Mouse (Mus musculus) neutrophil, adult 5-6 weeks (primary cell): Measurements from ENCODE around the gene St3gal6. TPM values are rescaled to one million over a fixed set of nuclear protein-coding genes. Genes with fewer than 3 reads are reported as not detected.
A peak's percentile ranks its signal among the peaks of the same experiment; 100 is the strongest.
"Not testable (repeated sequence)": the region's sequence is repeated elsewhere in the genome, so short reads cannot be mapped to it uniquely, and the experiment has no call there.

Source experiments
- ATAC-seq: fragments of 151-379, 151-347 bp; 2 replicates; pipeline ENCODE4 v1.8.0; 2017; ENCODE audit warnings: mild to moderate bottlenecking, moderate TSS enrichment; ENCODE audit not compliant: insufficient number of reproducible peaks, poor library complexity, low FRiP score, severe bottlenecking; ENCODE audit errors: extremely low read depth
- total RNA-seq: library from RNA; stranded (forward); fragments of 200-1000 nt; gene quantifications from 2 replicates; pipeline ENCODE4 v1.2.3, GENCODE M21; 2017

St3gal6 gene
- total RNA-seq, 1 experiment from 2014 or later, result 210 TPM

DNA sequence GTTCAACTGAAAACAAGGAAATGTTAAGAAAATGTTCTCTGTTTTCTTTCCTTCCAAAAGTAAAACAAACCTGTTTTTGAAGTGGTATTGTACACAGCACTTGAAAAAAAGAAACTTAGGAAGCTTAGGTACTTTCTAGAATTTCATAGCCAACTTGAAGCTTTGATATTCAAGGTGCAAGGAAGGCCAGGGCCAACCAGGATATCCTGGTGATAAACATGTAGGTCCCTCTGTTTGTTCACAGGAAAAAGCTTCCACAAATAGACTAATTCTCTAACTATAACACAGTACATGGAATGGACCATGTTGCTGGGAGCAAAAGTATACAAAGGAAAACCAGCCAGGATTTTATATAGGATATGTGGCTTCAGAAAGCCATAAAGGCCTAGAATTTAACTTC lies 27.3 kb downstream of the St3gal6 start:
- ATAC-seq, result no peak

DNA sequence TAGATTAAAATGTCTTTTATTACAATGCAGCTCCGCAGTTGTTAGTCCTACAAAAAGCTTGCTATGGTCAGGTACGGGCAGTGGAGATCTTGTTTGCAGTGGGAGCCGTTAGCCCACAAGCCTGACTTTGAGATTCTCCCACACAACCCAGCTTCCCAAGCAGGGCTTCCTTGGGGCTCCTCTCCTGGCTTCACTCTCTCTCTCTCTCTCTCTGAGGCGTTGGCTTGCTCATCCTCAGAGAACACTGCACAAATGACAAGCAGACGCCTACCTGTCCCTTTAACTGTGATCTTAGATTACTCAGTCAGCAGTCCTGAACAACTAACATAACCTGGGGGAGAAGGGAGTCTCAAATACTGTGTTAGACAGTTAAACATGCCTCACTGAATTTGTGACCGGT lies 36.2 kb downstream of the St3gal6 start:
- ATAC-seq, result no peak

DNA sequence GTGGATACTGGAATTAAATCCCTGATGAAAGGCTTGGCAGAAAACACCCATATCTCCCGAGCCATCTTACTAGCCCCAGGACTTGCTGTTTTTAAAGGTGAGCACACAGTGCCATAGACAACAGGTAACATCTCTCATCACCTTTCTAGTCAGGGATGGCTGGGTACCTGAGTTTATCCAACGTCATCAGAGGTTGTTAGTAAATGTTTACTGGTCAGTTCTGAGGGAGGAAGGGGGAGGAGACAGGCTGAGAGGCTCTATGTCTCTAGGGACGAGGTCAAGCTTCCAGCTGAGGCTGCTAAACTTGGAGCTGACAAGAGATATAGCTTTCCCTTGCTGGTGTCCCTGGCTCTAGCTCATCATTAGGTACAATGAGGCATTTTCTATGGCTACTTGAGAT lies 41.7 kb downstream of the St3gal6 start:
- ATAC-seq, result no peak

DNA sequence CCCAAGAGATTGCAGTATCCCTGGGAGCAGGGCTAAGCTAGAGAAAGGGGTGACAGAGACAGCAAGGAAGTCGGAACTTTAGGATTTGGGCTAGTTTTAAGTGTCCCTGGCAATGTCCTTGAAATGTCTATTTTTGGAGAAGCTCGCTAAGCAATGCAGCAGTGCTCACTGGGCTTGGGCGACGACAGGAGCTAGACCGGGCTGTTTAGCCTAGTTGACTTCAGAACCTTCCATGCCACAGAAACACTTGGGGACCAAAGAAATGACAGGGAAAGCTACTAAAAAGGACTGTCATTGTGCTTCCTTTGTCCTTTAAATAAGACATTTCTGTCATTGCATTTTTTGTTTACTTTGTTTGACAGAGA lies 42.2 kb downstream of the St3gal6 start:
- ATAC-seq, result no peak

- peak; percentile 69 for ATAC-seq
Measured at GRCm38 (mm10) chr16:58481219-58481905, 42.7 kb downstream of the St3gal6 start.

- ATAC-seq, result peak; percentile 17; the same call in 1 of the 2 replicates
Measured at GRCm38 (mm10) chr16:58479898-58480448, 44.1 kb downstream of the St3gal6 start.

- peak; percentile 20; the same call in 1 of the 2 replicates for ATAC-seq
Measured at GRCm38 (mm10) chr16:58476363-58476762, 47.7 kb downstream of the St3gal6 start.

GRCm38 (mm10) chr16:58475544-58476154 lies 48.4 kb downstream of the St3gal6 start:
- no peak for ATAC-seq

DNA sequence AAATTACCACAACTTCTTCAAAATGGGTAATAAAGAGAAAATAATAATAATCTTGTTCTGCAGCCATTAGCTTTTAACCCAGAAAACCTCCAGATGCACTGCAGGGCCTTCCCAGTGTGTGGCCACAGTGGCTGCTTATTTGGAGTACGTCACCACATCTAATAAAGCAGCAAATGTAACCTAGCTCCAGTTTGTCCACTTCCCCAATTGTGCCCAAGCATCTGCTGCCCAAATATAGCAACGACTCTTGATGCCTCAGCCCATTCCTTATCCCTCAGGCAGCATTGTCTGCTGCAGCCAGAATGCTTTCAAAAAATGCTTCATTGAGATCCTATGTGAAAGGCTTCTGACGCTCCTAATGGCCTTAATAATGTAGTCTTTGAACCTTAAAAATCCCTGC lies 49.2 kb downstream of the St3gal6 start:
- ATAC-seq, result peak; percentile 21; the same call in 1 of the 2 replicates

DNA sequence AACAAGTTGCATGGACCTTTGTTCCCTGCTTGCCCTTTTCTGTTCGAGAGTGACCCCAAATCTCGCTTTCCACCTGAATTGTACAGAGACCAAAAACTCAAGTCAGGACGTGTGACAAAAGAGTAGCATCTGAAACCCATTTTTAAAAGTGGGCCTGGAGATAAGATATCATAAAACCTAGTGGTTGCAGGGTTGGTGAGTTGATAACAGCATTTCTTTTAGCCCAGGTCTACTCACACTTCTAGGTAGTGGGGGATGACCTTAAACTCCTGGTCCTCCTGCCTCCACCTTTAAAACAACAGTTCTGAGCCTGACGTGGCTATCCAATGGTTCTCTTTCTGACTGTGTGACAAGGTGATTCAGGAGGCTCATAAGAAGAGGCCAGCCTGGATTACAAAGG lies 53.2 kb downstream of the St3gal6 start:
- ATAC-seq, result no peak

- no peak for ATAC-seq
Measured at GRCm38 (mm10) chr16:58470061-58470460, 54.0 kb downstream of the St3gal6 start.

DNA sequence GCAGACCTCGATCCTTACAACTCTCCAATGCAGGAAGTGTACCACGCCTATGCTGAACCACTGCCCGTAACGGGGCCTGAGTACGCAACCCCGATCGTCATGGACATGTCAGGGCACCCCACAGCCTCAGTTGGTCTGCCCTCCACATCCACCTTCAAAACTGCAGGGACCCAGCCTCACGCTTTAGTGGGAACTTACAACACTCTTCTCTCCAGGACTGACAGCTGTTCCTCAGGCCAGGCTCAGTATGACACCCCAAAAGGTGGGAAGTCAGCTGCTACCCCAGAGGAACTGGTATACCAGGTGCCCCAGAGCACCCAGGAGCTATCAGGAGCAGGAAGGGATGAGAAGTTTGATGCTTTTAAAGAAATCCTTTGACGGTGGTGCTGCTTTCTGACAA lies 58.6 kb downstream of the St3gal6 start:
- no peak for ATAC-seq

GRCm38 (mm10) chr16:58464051-58464450 lies 60.0 kb downstream of the St3gal6 start:
- no peak for ATAC-seq

- no peak for ATAC-seq
Measured at GRCm38 (mm10) chr16:58462519-58462918, 61.5 kb downstream of the St3gal6 start.

DNA sequence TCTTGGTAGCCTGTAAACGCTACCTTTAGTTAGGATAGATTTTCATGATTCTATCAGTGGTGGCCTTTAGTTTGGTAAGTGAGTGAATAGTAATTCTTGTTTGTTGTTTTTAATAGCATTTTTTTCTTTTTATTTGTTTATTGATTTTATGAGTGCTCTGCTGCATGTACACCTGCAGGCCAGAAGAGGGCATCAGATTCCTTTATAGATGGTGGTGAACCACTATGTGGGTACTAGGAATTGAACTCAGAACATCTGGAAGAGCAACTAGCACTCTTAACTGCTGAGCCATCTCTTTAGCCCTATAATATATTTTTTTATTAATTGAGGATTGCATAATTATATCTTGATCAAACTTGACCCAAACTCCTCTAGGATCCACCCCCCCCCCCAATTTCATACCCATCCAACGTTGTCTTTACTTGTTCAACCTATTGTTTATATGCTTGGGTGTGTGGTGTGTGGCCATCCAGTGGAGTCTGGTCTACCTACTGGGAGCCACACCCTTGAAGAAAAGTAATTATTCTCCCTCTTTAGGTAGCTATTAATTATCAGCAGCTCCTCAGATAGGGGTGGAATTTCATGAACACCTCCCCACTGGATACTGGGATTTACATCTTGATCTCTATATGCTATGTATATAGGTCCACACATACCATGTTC lies 62.1 kb downstream of the St3gal6 start:
- peak; percentile 64; the same call in 1 of the 2 replicates for ATAC-seq

GRCm38 (mm10) chr16:58460386-58460785 lies 63.7 kb downstream of the St3gal6 start:
- ATAC-seq, result no peak

- ATAC-seq, result not testable (repeated sequence)
Measured at GRCm38 (mm10) chr16:58459966-58460365, 64.1 kb downstream of the St3gal6 start.

GRCm38 (mm10) chr16:58456991-58457390 lies 67.1 kb downstream of the St3gal6 start:
- no peak for ATAC-seq

- ATAC-seq, result no peak
Measured at GRCm38 (mm10) chr16:58456445-58456844, 67.6 kb downstream of the St3gal6 start.

DNA sequence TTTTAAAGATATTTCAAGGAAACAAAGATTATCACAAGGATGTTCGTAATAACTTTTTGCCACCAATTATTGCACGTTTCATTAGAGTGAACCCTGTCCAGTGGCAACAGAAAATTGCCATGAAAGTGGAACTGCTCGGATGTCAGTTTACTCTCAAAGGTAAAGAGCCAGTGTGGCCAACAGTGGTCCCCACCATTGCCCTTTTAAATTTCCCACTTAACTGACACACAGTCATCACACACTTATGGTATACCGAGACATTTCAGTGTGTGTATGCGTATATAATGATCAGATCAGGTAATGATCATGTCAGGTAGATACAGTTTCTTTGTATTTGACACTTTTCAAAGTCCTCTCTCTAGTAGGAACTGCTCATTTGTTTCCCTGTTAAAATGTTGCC lies 68.9 kb downstream of the St3gal6 start:
- no peak for ATAC-seq
